Mouse (Mus musculus) cortical plate, adult 2 months (tissue): ENCODE results near the gene Chrne. TPM values are rescaled to one million over a fixed set of nuclear protein-coding genes. Genes with fewer than 3 reads are reported as not detected.

Source experiments
- H3K27ac ChIP-seq: fragments of 200-500 bp; 2 replicates; pipeline ENCODE4 v1.5.1; 2012; ENCODE audit warnings: low read length, control low read depth, inconsistent platforms; ENCODE audit not compliant: insufficient read depth
- H3K4me1 ChIP-seq: fragments of 200-500 bp; 2 replicates; pipeline ENCODE4 v1.6.1; 2011; ENCODE audit warnings: low read length; ENCODE audit not compliant: control insufficient read depth, insufficient read depth
- H3K4me3 ChIP-seq: fragments of 200-500 bp; 2 replicates; pipeline ENCODE4 v1.5.1; 2011; ENCODE audit warnings: mild to moderate bottlenecking, low read length, control low read depth; ENCODE audit not compliant: insufficient read depth
- CTCF ChIP-seq: fragments of 200-500 bp; IDR thresholded peaks from 2 replicates; pipeline ENCODE4 v1.5.1; 2011; ENCODE audit warnings: mild to moderate bottlenecking, control low read depth, low read length; ENCODE audit not compliant: insufficient read depth; ENCODE audit errors: extremely low read depth
- POLR2A ChIP-seq: fragments of 200-500 bp; IDR thresholded peaks from 2 replicates; pipeline ENCODE4 v1.6.1; 2011; ENCODE audit warnings: mild to moderate bottlenecking, low read length, control low read depth; ENCODE audit not compliant: insufficient read depth; ENCODE audit errors: extremely low read depth
- polyA plus RNA-seq: library from polyadenylated mRNA; depleted of rRNA; stranded (reverse); fragments of >200 nt; gene quantifications from 2 replicates; pipeline ENCODE4 v1.2.3, GENCODE M21; 2012; rRNA removed

Gene Chrne
- 0.19 and 0.27 TPM in 2 replicates for polyA plus RNA-seq

DNA sequence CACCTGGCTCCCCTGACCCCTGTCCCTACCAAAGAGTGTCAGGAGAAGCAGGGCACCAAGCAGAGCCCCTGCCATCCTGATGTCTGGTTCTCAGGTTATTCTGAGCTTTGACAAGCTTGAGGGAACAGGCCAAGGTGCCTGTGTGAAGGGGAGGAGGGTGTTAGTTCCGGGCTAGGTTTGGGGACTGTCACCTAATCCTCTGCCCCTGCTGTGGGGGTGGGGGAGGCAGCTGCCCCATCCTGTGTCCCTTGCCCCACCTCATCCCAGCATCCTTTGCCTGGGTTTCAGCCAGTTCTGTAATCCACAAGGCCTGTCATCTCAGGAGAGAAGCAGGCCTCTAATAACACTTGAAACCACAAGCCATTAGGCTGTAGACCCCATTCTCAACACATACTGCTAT, at the start of gene Chrne:
Chrne (minus strand) TSS at position 116 of the 400 bp plus-strand sequence.
- Histone ChIP-seq H3K27ac (no peak within 1 kb of the TSS), H3K4me3 (no peak within 1 kb of the TSS), H3K4me1 (no peaks in the 10 kb centered on the region)
- TF ChIP-seq CTCF, result no peak
- TF ChIP-seq POLR2A, result no peak

DNA sequence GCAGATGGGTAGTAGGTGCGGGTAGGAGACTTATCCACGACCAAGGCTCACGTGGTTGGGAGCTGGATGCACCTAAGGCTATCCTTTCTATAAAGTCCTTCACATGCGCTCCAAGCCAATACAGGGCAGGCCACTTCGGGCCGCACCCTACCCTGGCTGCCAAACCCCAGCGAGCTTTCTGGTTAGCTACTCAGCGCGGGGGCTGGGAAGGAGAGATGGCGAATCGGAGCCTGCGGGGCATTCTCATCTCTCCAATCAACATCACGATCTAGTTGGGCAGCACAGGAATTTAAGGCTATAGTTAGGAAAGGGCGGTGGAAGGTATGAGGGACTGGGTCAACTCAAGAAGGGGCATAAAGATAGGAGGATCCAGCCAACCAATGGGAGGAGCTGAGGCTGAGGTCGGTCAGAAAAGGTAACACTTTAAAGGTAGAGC, 49.3 kb upstream of the Chrne start:
- Histone ChIP-seq H3K4me1 (no peaks in the 10 kb centered on the region), H3K4me3 (peak overlapping the region; percentile 42), H3K27ac (no peak overlapping the region)
- TF ChIP-seq POLR2A (no peak), CTCF (no peak)

DNA sequence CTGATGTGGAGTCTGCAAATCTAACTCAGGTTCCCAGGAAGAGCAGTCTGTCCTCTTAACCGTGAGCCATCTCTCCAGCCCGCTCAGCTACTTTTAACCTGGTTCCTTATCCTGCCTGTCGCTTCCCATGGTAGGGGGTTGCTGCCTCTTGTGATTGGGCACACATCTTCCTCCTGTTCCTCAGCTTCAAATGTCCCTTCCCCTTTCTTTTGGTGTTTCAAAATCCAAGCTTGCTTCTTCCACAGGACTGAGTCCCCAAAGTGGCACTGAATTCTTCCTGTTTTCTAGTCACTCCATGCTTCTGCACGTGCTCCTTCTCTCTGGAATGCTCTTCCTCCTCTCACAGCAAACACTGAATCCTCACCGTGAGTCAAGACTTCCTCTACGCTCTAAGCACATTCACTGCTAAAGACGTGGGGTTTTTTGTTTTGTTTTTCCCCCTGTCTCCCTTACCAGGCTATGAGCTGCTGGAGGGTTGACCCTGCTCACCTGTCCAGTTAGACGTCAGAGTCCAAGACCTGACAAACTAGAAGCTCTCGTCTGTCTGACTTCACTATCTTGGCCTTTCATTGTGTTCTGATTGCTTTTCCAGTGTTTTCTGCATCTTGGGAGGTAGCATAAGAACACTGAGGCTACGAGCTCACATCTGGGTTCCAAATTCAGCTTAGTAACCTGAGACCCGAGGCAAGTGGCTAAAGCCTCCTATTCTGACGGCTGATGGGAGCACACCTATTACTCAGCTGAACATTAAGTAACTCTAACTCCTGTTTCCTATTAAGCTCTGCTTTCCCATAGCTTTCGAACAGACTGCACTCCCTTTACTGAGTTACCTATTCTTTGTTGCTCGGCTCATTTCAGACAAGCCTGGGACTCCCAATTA, 48.5 kb upstream of the Chrne start:
- peak overlapping the region; percentile 42; the same call in 1 of the 2 replicates for H3K4me3 ChIP-seq
- no peak overlapping the region for H3K27ac ChIP-seq
- TF ChIP-seq CTCF (no peak), POLR2A (no peak)
- H3K4me1 ChIP-seq, result no peaks in the 10 kb centered on the region

DNA sequence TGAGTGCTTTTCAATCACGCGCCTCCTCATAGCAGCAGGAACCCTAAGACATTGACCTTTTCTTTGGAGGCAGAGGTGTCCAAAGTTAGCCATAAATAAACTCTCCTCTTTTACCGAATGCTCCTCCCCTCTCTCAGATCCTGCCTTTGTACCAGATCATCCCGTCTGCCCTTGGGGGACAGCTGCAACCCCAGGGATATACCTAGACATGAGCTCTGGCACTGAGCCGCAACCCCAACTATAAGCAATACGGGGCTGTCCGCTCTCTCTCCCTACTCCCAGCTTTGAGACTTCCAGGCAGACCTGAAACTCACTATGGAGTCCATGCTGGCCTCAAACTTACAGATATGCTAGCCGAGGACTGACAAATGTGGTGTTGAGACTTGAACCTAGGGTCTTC, 47.7 kb upstream of the Chrne start:
- no peak overlapping the region for H3K4me3 ChIP-seq
- H3K4me1 ChIP-seq, result no peaks in the 10 kb centered on the region
- TF ChIP-seq CTCF, result no peak
- TF ChIP-seq POLR2A, result no peak
- H3K27ac ChIP-seq, result no peak overlapping the region

DNA sequence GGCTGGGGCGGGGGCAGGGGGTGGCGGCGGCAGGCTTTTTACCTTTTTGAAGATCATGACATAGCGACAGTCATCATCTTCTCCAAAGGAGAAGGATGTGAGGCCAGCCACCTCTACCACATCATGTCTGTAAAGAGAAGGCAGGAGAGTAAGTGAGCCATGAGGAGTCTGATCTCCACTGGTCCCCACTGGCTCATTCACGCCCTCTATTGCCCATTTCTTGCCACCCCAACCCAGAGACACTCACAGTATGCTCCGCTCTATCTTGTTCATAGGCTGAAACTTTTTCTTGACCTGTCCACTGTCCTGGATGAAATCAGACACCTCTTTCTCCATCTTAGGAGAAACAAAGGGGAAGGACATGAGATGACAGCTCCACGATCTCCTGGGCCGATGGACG, 45.7 kb upstream of the Chrne start:
- no peaks in the 10 kb centered on the region for H3K4me1 ChIP-seq

DNA sequence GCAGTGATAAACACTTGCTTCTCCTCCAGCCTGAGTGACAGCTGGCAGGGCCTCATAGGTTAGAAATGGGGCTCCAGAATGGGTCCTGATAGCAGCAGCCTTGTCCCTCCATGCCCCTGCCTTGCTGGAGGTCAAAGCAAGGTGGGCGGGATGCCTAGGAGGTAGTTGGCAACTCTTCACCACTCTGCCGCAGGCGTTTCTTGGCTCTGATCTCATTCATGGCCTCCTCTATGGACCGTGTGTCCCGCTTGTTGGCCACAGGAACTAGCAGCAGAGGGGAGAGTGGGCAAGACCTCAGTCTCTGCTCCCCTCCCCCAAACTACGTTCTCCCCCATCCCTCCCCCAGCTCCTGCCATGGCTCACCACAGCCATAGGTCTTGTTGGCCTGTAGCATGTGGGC, 44.9 kb upstream of the Chrne start:
- TF ChIP-seq CTCF (no peak), POLR2A (no peak)
- H3K4me3 ChIP-seq, result no peak overlapping the region
- no peaks in the 10 kb centered on the region for H3K4me1 ChIP-seq
- no peak overlapping the region for H3K27ac ChIP-seq

More for the DNA sequence above, 45.7 kb upstream of the Chrne start:
- TF ChIP-seq POLR2A (no peak), CTCF (no peak)
- no peak overlapping the region for H3K27ac ChIP-seq
- no peak overlapping the region for H3K4me3 ChIP-seq

DNA sequence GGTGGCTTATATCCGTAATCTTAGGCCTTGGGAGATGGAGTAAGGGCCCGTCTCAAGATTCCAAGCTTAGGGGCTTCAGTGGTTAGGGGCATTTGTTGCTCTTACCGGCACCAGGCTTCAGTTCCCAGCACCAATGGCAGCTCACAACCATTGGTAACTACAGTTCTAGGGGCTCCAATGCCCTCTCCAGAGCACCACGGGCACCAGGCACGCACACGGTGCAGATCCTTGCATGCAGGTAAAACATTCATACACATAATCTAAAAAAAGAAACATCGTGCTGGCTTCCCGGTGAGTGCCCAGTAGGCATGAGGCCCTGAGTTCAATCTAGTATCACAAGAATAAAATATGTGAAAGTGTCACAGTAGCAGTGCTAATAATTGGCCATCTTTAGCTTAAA, 44.1 kb upstream of the Chrne start:
- Histone ChIP-seq H3K4me1 (no peaks in the 10 kb centered on the region), H3K4me3 (no peak overlapping the region), H3K27ac (no peak overlapping the region)
- TF ChIP-seq CTCF, result no peak
- TF ChIP-seq POLR2A, result no peak

DNA sequence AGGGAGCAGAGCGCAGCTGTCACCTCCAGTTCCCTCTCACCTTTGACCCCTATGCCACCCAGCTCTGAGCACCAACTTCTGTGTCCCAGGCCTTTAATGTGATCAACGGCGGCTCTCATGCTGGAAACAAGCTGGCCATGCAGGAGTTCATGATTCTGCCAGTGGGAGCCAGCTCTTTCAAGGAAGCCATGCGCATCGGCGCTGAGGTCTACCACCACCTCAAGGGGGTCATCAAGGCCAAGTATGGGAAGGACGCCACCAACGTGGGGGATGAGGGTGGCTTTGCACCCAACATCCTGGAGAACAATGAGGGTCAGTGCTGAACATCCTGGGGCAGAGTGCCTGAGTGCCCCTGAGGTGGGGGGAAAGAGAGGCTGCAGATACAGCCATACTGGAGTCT, 41.6 kb upstream of the Chrne start:
- TF ChIP-seq POLR2A, result no peak
- no peak for TF ChIP-seq CTCF
- Histone ChIP-seq H3K4me1 (no peaks in the 10 kb centered on the region), H3K4me3 (no peak overlapping the region), H3K27ac (no peak overlapping the region)

DNA sequence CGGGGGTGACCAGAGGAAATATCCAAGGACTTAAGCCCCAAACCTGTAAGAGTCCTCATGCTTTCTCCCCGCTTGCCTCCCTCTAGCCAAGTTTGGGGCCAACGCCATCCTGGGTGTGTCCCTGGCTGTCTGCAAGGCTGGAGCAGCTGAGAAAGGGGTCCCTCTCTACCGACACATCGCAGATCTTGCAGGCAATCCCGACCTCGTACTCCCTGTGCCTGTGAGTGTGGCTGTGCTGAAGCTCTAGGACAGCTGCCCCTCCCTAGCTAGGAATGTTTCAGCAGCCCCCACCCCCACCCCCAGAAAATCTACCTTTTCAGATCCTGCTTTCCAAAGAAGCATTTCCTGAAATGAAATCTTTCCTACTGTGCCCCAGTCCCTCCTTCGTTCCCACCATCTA, 39.9 kb upstream of the Chrne start:
- TF ChIP-seq POLR2A (no peak), CTCF (no peak)
- H3K27ac ChIP-seq, result no peak overlapping the region
- H3K4me3 ChIP-seq, result no peak overlapping the region
- no peaks in the 10 kb centered on the region for H3K4me1 ChIP-seq

DNA sequence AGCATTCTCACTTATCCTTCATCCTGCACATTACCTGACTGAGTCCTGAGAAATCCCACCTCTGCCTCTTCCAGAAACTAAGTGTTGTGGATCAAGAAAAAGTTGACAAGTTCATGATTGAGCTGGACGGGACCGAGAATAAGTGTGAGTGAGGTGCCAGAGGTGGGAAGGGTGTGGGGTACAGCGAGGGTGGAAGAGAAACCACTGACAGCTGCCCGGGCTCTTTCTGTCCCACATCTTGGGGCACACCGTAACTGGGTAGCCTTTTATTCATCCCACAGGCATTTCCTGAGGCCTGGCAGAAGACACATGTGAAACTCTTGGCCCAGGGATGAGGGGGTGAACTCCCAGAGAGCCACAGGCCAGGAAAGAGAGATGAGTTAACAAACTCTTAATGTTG, 39.5 kb upstream of the Chrne start:
- H3K4me1 ChIP-seq, result no peaks in the 10 kb centered on the region
- H3K4me3 ChIP-seq, result no peak overlapping the region
- TF ChIP-seq CTCF, result no peak
- no peak for TF ChIP-seq POLR2A
- no peak overlapping the region for H3K27ac ChIP-seq

DNA sequence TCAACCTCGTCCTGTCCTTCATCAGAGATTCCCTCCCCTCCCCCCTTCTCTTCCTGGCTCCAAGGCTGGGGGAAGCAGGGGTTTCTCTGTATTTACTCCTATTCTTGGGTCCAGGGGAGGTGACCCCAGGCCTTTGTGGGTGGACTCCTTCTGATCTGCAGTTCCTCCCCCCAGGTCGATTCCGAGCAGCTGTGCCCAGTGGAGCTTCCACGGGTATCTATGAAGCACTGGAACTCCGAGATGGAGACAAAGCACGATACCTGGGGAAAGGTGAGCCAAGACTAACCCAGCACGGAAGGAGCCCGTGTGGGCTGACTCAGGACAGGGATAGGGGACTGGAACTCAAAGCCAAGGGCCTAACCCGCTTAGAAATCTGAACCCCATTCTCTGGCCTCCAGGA, 39.0 kb upstream of the Chrne start:
- H3K27ac ChIP-seq, result no peak overlapping the region
- no peak overlapping the region for H3K4me3 ChIP-seq
- H3K4me1 ChIP-seq, result no peaks in the 10 kb centered on the region
- TF ChIP-seq POLR2A, result no peak
- no peak for TF ChIP-seq CTCF
